ENCODE assay signal across 8 mouse cellular contexts in the genomic region with DNA sequence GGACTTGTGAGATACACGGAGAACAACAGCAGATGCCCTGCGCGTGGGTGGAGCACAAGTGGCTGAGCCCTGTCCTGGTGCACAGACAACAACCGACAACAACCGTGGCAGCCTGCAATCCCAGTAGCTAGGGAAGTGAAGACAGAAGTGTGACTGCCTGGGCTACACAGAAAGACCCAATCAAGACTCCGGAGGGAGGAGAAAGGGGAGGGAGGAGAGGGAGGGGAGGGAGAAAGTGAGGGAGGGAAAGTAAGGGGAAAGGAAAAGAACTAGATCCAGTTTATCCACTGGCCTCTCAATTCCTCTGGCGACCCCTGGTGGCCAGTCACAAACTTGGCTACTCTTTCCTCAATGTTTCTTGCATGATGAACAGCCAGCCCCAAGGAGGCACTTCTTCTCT. TPM values are rescaled to one million over a fixed set of nuclear protein-coding genes. Genes with fewer than 3 reads are reported as not detected.
DNase-seq lines count a peak whose midpoint lies in the region; ATAC-seq lines count a peak whose summit lies in the region.

No protein-coding gene starts in this region.

- no peaks in the 10 kb centered on the region for H3K9me3 ChIP-seq in heart, embryonic 13.5 days
- H3K9me3 ChIP-seq in liver, embryonic 12.5 days (replicated peaks), result no peaks in the 10 kb centered on the region
- no peaks in the 10 kb centered on the region for H3K9me3 ChIP-seq in neural tube, embryonic 14.5 days (ENCODE audit: control insufficient read depth, low read length)

- peak overlapping the region; percentile 60 for H3K4me2 ChIP-seq in heart, embryonic 13.5 days
- H3K4me2 ChIP-seq in liver, embryonic 12.5 days, result peak overlapping the region; percentile 37
- no peak overlapping the region for H3K4me2 ChIP-seq in neural tube, embryonic 14.5 days (ENCODE audit: low read depth, low read length)

- 12% methylated on average over 7 of the region's 7 CpGs for whole genome bisulfite sequencing in heart, embryonic 13.5 days
- 16% methylated on average over 7 of the region's 7 CpGs for WGBS in liver, embryonic 12.5 days (ENCODE audit: insufficient replicate concordance)
- 12% methylated on average over 7 of the region's 7 CpGs for WGBS in neural tube, embryonic 14.5 days

- no peak overlapping the region for H3K27ac ChIP-seq in heart, embryonic 13.5 days (replicated peaks)
- H3K27ac ChIP-seq in liver, embryonic 12.5 days, result no peak overlapping the region
- no peak overlapping the region for H3K27ac ChIP-seq in neural tube, embryonic 14.5 days (ENCODE audit: low read depth, low read length)

- H3K9ac ChIP-seq in heart, embryonic 13.5 days, result 0 out of 2 replicates have a peak overlapping the region, but pooled peaks have one; percentile 47
- H3K9ac ChIP-seq in liver, embryonic 12.5 days, result no peak overlapping the region
- H3K9ac ChIP-seq in neural tube, embryonic 14.5 days (replicated peaks; ENCODE audit: low read depth, low read length), result no peak overlapping the region

- no peak for ATAC-seq in heart, embryonic 13.5 days (ENCODE audit: extremely low read depth, insufficient number of reproducible peaks, low FRiP score, low TSS enrichment)
- ATAC-seq in liver, embryonic 12.5 days, result no peak
- peak; percentile 49; the same call in 1 of the 2 replicates for ATAC-seq in neural tube, embryonic 14.5 days (ENCODE audit: low read depth)

- H3K27me3 ChIP-seq in heart, embryonic 13.5 days (replicated peaks), result 0 out of 2 replicates have a peak, but pooled peaks cover 6% of the 10 kb centered on the region
- peaks cover 7% of the 10 kb centered on the region for H3K27me3 ChIP-seq in liver, embryonic 12.5 days (replicated peaks)
- H3K27me3 ChIP-seq in neural tube, embryonic 14.5 days (ENCODE audit: control insufficient read depth, insufficient read depth, low read length), result no peaks in the 10 kb centered on the region

- DNase-seq in A20 (ENCODE audit: low read depth, low spot score), result peak; percentile 42
- peak; percentile 91 for DNase-seq in brain, adult 2 months (ENCODE audit: low read depth, low spot score)
- DNase-seq in fibroblast of lung, adult 2 months (ENCODE audit: low read depth), result peak; percentile 17
- peak; percentile 92 for DNase-seq in kidney, postnatal 10 days
- DNase-seq in thymus, adult 18-20 months, result peak; percentile 11 to 15

- H3K4me1 ChIP-seq in heart, embryonic 13.5 days, result peaks cover 10% of the 10 kb centered on the region
- peaks cover 3% of the 10 kb centered on the region; the same call in 1 of the 2 replicates for H3K4me1 ChIP-seq in liver, embryonic 12.5 days
- H3K4me1 ChIP-seq in neural tube, embryonic 14.5 days (ENCODE audit: control insufficient read depth, insufficient read depth, low read length), result no peaks in the 10 kb centered on the region

- H3K4me3 ChIP-seq in heart, embryonic 13.5 days, result peak overlapping the region; percentile 24; the same call in 1 of the 2 replicates
- H3K4me3 ChIP-seq in liver, embryonic 12.5 days, result no peak overlapping the region
- H3K4me3 ChIP-seq in neural tube, embryonic 14.5 days (ENCODE audit: low read depth, low read length), result no peak overlapping the region

- no peaks in the 10 kb centered on the region for H3K36me3 ChIP-seq in heart, embryonic 13.5 days
- H3K36me3 ChIP-seq in liver, embryonic 12.5 days, result no peaks in the 10 kb centered on the region
- H3K36me3 ChIP-seq in neural tube, embryonic 14.5 days (ENCODE audit: control insufficient read depth, insufficient read depth, low read length), result no peaks in the 10 kb centered on the region

RNA-seq across cellular contexts. Expression of a gene that starts 20.1 kb away (rescaled TPM):
- polyA plus RNA-seq in heart, embryonic 13.5 days (2015; fragmentation: Nextera tagmentation; extraction: Ambion mirVana), result not detected in 2 replicates
- not detected in 2 replicates for polyA plus RNA-seq in liver, embryonic 12.5 days (2016; fragmentation: Nextera tagmentation; extraction: Ambion mirVana)
- polyA plus RNA-seq in neural tube, embryonic 14.5 days (2014; fragmentation: Nextera tagmentation; extraction: Ambion mirVana), result not detected in 2 replicates

Comparison
In these comparisons a context has a peak if more than half of its experiments do, and no peak if none do; other contexts are left out.
1. DNase-seq: peak in every context shown above with its lines; median percentile 92 in kidney, postnatal 10 days; 91 in brain, adult 2 months; 42 in A20; 17 in fibroblast of lung, adult 2 months; 13 in thymus, adult 18-20 months.